Mouse (Mus musculus) layer of hippocampus, adult 9-11 months (tissue): ENCODE data around the gene Ankrd39.

Experiments used
- DNase-seq: peaks from one replicate; pipeline ENCODE4 v3.0.0; 2022

The Ankrd39 gene

GRCm38 (mm10) chr1:36529274-36529673 is 18.0 kb downstream of the Ankrd39 start:
- no peak for DNase-seq

GRCm38 (mm10) chr1:36528351-36528750 is 18.9 kb downstream of the Ankrd39 start:
- no peak for DNase-seq

GRCm38 (mm10) chr1:36526903-36527302 is 20.3 kb downstream of the Ankrd39 start:
- DNase-seq = no peak

- no peak for DNase-seq
Measured at GRCm38 (mm10) chr1:36525774-36526173, 21.5 kb downstream of the Ankrd39 start.

DNA sequence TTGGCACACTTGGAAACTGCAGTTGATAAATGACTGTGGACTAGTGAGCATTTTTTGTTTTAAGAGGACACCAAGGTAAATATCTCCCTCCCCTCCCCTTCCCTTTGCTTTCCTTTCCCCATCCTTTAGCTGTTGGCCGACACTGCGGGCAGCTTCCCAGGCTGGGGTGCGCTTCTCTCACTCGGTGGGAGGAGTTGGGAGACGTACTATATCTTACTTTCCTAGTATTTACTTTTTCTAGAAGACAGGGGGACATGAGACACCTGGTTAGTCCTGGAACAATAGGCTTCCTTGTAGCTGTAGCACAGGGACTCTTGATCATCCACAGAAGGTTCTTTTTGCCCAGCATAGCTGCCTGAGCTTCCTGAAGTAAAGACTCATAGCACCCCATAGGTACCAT is 23.2 kb downstream of the Ankrd39 start:
- no peak for DNase-seq

GRCm38 (mm10) chr1:36523332-36524013 is 23.8 kb downstream of the Ankrd39 start:
- no peak for DNase-seq

DNA sequence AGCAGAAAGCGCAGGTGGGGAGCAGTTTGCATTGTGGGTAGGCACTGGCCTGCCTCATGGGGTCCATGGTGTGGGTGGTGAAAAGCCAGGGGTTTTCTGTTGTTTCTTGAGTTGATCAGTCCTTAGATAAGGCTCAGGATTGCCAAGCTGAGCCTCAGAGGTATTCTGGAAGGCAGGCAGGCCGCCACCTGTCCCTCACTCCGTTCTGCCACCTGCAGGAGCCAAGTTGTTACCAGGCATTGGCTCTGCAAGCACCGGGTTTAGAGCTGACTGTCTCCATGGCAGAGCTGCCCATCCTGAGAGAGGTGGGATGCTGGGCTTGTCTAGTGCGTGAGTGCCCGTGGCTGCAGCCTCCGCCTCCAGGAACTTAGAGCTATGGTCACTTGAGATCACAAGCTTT is 25.0 kb downstream of the Ankrd39 start:
- no peak for DNase-seq

DNA sequence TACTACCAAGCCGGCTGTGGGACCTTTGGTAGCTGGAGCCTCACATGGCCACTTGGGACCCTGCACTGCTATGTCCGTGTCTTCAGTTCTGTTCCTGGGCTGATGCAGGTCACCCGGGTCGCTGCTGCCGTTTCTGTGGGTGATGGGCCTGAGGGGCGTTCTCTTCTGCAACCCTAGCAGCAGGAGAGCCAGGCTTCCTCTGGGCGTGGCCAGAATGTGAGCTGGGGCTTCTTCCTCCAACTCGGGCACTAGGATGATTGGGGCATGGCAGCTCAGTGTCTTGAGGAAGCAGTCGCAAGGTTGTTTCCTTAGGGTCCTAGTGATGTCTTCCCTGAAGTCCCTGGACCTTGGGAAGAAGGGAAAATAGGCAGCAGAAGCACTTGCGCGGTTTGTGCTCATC is 27.6 kb downstream of the Ankrd39 start:
- no peak for DNase-seq

- no peak for DNase-seq
Measured at GRCm38 (mm10) chr1:36518259-36518658, 29.0 kb downstream of the Ankrd39 start.

GRCm38 (mm10) chr1:36513718-36514117 is 33.5 kb downstream of the Ankrd39 start:
- DNase-seq = no peak

GRCm38 (mm10) chr1:36513310-36513709 is 33.9 kb downstream of the Ankrd39 start:
- no peak for DNase-seq

DNA sequence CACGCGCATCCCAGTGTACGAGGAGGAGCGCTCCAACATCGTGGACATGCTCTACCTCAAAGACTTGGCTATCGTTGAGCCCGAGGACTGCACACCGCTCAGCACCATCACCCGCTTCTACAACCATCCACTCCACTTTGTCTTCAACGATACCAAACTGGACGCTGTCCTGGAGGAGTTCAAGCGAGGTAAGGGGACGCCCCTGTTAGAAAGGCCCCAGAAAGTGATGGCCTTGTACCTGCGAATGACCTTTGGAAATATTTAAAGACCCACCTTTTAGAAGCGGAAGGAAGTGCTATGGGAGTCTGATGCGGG is 34.3 kb downstream of the Ankrd39 start:
- DNase-seq = no peak

DNA sequence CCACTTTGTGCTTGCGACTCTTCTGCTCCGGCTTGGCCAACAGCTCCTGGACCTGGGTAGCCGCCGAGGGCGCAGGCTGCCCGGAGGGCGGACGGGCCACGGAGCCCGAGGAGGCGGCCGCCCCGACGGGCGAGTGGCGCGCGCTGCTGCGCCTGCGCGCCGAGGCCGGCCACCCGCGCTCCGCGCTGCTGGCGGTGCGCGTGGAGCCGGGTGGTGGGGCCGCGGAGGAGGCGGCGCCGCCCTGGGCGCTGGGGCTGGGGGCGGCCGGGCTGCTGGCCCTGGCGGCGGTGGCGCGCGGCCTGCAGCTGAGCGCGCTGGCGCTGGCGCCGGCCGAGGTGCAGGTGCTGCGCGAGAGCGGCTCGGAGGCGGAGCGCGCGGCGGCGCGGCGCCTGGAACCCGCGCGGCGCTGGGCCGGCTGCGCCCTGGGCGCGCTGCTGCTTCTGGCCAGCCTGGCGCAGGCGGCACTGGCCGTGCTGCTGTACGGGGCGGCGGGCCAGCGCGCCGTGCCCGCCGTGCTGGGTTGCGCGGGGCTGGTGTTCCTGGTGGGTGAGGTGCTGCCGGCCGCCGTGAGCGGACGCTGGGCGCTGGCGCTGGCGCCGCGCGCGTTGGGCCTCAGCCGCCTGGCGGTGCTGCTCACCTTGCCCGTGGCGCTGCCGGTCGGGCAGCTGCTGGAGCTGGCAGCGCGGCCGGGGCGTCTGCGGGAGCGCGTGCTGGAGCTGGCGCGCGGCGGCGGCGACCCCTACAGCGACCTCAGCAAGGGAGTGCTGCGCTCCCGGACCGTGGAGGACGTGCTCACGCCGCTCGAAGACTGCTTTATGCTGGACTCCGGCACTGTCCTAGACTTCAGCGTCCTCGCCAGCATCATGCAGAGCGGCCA is 34.9 kb downstream of the Ankrd39 start:
- DNase-seq = peak; percentile 57

- DNase-seq = peak; percentile 98
Measured at GRCm38 (mm10) chr1:36511289-36512021, 35.8 kb downstream of the Ankrd39 start, which contains the start of gene Cnnm3. Cnnm3 (plus strand) TSS chr1:36511867.

DNA sequence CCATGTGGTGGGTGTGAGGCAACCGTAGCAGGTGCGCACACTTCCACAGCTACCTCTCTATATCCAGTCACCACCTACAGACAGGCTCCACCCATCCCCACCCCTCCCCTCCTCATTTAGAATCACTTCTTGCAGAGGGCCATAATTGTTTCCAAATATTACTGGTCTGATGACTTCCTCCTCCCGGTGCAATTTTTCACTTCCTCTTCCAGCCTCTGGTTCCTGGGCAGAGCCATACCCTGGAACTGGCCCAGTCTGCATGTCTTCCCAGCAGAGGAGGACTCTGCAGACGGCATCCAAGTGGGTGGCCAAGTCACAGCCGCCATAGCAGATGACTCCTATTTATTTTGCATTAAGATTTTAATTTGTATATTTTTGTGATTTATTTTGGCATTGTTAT is 39.0 kb downstream of the Ankrd39 start:
- DNase-seq = no peak

- DNase-seq = no peak
Measured at GRCm38 (mm10) chr1:36501261-36501660, 46.0 kb downstream of the Ankrd39 start.

DNA sequence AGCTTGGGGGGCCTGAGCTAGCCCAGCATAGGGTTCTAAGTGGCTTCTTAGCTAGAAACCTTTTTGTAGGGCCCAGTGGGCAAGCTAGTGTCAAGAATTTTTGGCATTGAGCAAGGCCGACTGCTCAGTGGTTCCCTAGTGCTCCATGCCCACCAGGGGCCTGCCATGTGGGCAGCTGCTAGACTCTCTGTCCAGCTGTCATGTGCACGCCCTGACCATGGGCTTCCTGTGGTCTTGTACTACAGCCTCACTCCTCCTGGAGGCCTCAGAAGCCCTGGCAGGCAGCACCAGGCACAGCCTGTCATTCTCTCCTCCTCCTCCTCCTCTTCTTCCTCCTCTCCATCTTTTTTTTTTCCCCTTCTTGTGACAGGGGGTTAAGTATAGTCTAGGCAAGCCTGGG is 49.9 kb downstream of the Ankrd39 start:
- DNase-seq = no peak

DNA sequence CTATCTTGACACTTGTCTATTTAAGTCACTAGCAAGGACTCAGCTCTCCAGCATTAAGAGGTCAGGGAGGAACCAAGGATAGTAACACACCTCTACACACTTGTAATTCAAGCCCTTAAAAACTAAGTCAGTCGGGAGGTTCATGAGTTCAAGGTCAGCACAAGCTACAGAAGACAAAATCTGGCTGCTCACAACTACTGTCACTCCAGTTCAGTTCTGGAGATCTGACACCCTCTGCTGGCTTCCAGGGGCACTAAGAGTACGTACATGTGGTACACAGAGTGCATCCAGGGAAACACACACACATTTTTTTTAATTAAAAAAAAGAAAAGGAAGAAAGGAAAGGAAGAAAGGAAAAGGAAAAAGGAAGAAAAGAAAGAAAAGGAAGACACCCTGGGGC is 50.5 kb downstream of the Ankrd39 start:
- DNase-seq = no peak

GRCm38 (mm10) chr1:36493299-36493698 is 53.9 kb downstream of the Ankrd39 start:
- no peak for DNase-seq

GRCm38 (mm10) chr1:36492416-36493139 is 54.7 kb downstream of the Ankrd39 start:
- DNase-seq = no peak

- no peak for DNase-seq
Measured at GRCm38 (mm10) chr1:36489661-36490060, 57.6 kb downstream of the Ankrd39 start.
